Mouse (Mus musculus) olfactory bulb, adult 2 months (tissue): ENCODE results near the gene Frmd4a.

ENCODE experiments used
- CTCF ChIP-seq: fragments of 200-500 bp; IDR thresholded peaks from 2 replicates; pipeline ENCODE4 v1.5.1; 2012; ENCODE audit warnings: low read depth, mild to moderate bottlenecking, low read length, moderate library complexity; ENCODE audit not compliant: insufficient read depth
- POLR2A ChIP-seq: fragments of 200-500 bp; IDR thresholded peaks from 2 replicates; pipeline ENCODE4 v1.6.1; 2012; ENCODE audit warnings: mild to moderate bottlenecking, low read depth, low read length, moderate library complexity; ENCODE audit not compliant: insufficient read depth

GRCm38 (mm10) chr2:4591647-4592046 is 574.1 kb downstream of the Frmd4a start:
- no peak for TF ChIP-seq CTCF
- TF ChIP-seq POLR2A = no peak
